Mouse (Mus musculus) induced T-regulatory cell, adult 2 months (primary cell): Measurements from ENCODE around the gene Plek.
"Not testable (repeated sequence)": the region's sequence is repeated elsewhere in the genome, so short reads cannot be mapped to it uniquely, and the experiment has no call there.

Experiments used
- DNase-seq: peaks from one replicate; pipeline ENCODE4 v3.0.0-alpha.2; 2012; ENCODE audit warnings: low read depth

Gene Plek

DNA sequence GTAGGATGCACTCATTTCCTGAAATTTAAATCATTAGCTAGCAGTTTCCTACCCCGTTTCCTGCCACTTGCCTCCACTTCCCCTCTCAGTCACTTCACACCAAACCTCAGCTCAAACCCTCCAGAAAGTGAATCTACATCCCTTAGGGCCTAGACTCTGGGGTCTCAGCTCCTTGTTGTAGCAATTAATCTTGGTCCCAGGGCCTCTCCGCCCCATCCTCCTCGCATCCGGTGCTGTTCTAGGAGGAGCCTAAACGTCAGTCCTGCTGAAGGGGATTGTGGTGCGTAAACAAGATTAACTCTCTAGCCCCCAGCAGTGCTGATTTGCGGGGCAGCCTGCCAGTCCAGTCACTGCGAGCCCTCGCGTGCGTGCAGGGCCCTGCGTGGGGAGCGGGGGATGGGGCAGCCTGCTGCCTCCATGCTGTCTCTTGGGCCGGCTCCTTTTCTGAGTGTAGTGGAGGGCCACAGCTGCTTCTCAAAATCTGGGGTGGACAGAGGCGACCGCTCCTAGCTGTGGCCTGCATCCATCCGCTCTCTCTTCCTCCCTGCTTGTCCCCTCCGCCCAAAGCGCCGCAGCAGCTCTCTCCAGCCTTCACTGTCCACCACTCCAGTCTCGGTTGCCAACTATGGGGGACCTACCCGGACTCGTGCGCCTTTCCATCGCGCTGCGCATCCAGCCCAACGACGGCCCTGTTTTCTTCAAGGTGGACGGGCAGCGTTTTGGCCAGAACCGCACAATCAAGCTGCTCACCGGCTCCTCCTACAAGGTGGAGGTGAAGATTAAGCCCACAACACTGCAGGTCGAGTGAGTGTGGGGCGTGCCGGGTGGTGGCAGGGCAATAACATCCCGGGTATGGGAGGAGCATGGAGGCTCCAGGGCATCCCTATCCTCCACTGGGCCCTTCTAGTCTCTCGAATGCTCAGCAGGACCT lies at the start of gene Plek, which contains the start of gene Cnrip1:
Gene Plek, minus strand, starts transcription at position 837 of the 931 bp plus-strand sequence.
Gene Cnrip1, plus strand, starts transcription at position 42 of the 931 bp plus-strand sequence.
- peak; percentile 16 for DNase-seq

DNA sequence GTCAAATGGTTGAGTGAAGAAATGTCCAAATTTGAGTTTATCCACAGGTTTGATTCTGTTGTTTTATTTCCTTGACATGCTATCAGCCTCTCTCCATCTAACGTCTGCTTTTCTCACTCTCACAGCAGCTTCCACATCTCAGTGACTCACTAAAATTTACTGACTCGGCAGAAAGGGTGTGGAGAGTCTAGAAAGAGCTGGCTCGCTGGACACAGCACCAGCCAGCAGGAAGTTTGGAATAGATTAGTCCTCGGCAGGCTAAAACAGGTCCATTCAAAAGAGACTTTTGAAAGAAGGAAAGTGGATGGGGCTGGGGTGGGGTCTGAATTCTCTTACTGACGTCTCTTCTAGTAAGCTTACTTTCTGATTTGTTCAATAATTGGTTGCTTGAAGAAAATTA lies 33.9 kb upstream of the Plek start:
- DNase-seq: no peak

- DNase-seq: no peak
Observed at GRCm38 (mm10) chr11:17083866-17084265, 31.7 kb upstream of the Plek start.

DNA sequence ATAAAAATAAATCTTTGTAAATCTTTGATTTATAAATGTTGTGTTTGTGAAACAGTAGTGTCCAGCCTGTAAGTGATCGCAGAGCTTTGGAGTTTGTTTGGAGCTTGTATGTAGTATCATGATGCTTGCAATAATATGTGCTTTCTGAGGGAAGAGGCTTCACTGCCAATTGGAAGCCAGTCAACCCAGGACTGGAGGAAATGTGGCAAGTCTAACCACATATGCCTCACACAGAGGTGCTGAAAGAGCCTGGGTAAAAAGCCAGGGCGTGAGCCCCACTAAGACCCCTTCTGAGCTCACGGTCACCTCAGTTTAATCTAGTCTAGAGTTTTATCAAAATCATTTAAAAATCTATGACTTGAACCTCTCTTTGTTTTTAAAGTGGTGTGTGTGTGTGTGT lies 31.3 kb upstream of the Plek start:
- no peak for DNase-seq

GRCm38 (mm10) chr11:17082953-17083352 lies 30.8 kb upstream of the Plek start:
- peak; percentile 2 for DNase-seq

DNA sequence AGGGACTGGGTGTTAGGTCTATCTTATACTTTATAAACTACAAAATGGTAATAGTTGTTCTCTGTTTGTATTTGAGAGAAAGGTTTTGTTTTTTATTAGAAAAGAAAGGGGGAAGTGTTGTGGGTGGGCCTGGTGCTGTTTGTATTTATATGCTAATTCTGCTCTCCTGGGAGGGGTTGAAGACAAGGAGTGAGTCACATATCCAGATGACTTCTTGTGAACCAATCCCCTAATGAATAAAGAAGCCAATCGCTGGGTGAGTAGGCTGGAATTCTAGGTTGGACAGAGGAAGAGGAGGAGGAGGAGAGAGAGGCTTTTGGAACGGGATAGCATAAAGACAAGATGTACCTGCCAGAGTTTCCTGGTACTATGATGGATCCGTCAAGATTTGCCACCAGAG lies 29.9 kb upstream of the Plek start:
- DNase-seq: no peak

DNA sequence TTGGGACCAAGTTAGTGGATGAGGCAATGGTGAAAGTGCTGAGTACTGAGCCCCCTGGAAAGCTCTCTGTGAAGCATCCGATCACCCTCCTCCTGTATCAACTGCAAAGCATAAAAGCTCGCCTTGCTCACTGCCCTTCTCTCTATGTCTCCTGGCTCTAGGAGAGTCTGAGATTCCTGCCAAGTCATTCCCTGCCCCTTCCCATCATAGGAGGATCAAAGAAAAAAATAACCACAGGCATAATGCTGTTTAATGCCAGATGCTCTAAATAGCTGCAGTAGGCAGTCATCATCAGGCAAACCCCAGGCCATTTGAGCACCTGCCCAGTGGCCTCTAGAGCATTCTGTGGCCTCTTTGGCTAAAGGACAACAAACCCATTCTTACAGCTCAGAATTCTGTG lies 23.5 kb upstream of the Plek start:
- no peak for DNase-seq

- DNase-seq: not testable (repeated sequence)
Observed at GRCm38 (mm10) chr11:17069360-17069759, 17.2 kb upstream of the Plek start.

GRCm38 (mm10) chr11:17052476-17053049 lies 382 bp upstream of the Plek start:
- DNase-seq: no peak

DNA sequence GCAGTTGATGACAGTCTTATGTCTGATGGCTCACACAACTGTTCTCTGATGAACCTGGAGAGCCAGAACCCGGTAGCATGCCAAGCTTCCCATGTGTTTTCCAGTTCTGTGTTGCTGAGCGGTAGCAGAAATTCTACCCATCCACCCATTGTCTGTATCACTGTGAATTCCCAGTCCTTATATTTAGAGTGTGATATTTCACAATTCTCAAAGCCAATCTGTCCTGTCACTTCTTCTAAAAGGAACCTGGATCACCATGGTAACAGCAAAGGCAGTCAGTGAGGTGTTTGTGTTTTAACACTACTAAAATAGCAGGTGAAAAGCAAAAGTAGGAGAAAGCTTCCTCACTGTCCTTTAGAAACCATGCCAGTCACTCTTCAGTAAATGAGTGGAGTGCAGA lies 6.4 kb downstream of the Plek start:
- DNase-seq: no peak

- no peak for DNase-seq
Observed at GRCm38 (mm10) chr11:17023984-17024383, 28.2 kb downstream of the Plek start.

DNA sequence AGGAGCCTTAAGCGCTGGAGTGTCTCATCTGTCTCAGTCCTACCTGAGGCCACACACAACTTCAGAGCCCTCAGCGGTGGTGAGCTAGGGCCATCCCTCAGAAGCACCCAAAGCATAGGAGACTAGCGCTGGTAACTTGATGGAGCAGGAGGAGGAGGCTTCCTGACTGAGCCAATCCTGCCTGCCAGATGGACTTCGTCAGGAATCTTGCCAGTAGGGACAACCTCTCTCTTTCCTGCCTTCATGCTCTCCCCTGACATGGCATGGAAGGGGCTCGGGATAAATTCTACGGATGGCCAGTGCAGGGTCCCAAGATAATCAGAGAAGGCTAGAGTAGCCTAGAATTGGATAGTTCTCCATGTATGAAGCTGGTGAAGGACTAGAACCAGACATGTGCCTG lies 29.0 kb downstream of the Plek start:
- no peak for DNase-seq

- DNase-seq: no peak
Observed at GRCm38 (mm10) chr11:17019328-17019727, 32.9 kb downstream of the Plek start.

DNA sequence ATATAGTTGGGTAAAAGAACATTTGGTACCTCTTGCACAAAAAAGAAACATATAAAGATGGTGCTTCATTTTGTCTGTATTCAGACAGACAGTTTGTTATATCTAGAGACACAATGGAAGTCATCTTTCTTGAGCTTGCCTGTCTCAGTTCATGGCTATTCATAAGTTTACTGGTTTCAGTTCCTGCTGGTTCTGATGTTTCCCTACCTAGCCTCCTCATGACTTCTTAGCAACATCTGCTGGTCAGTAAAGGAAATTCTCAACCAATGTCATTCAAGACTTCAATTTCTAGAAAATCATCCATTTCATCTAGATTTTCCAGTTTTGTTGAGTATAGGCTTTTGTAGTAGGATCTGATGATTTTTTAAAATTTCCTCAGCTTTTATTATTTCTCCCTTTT lies 39.2 kb downstream of the Plek start:
- DNase-seq: no peak

DNA sequence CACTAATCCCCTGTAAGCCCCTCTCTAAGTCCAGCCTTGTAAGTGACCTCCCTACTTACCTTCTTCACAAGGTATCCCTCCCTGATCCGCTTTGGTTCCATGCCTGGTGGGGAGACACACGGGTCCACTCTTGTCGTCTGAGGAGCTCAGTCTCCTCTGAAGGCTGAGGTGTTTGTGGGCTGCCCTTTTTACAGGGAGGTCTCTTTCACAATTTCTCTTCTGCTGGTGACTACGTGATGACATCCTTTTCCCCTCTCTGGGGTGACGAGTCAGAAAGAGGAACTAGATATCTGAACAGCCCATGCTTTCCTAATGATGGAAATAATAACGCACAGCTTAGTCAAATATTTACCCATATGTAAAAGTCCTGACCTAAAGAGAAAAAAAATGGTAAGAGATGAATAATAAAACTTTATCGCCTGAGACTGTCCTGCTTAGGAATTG lies 43.7 kb downstream of the Plek start:
- DNase-seq: peak; percentile 20

- DNase-seq: peak; percentile 3
Observed at GRCm38 (mm10) chr11:17007517-17008173, 44.5 kb downstream of the Plek start.

- not testable (repeated sequence) for DNase-seq
Observed at GRCm38 (mm10) chr11:17006526-17006925, 45.7 kb downstream of the Plek start.

DNA sequence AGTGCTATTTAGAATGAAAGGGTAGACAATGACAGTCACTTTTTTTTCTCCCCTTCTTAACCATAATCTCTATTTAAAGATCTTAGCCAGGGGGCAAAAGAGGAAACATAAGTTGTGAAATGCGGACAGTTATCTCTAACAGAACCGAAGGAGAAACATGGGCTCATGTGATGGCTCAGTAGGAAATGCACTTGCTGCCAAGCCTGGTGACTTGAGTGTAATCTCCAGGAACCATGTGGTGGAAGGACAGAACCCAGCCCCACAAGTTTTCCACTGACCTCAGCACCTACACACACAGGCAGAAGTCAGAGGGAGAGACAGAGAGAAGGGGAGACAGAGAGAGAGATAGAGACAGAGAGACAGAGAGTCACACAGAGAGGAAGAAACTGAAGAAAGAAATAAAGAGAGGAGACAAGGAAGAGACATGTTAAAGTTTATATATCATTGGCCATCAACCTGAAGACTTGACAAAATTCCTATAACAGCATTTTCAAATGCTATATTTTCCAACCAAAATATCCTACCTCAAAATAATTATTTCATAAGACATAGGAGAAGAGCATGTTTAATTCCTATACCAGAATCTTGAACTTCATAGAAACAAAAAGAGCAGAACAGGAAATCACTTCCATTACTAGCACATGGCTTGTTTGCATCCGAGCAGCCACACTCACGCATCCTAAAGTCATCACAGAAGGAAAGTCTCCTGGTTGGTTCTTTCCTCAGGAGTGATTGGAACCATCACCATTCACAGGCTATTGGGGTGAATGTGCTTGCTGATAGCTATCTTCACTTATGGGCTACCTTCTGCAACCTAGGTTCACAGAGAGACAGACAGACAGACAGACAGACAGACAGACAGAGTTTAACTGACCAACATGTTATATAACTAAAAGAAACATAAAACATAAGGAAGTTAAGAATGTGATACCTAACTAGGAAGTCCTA lies 47.0 kb downstream of the Plek start:
- no peak for DNase-seq

DNA sequence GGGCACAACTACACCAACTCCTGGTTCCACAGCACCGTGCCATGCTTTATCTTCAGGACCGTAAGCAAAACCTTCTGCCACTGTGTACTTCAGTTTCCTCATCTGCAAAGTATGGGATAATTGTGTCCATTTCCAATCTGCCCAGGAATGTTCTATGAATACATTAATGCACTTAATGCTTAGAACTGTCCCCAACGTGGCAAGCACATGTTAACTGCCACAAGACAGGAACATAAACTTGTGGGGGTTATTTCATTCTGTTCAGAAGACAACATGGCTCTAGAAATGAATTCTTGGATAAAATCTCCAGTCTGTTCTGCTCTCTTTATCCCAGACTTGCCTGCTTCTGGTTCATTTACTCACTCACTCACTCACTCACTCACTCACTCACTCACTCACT lies 48.4 kb downstream of the Plek start:
- DNase-seq: no peak

DNA sequence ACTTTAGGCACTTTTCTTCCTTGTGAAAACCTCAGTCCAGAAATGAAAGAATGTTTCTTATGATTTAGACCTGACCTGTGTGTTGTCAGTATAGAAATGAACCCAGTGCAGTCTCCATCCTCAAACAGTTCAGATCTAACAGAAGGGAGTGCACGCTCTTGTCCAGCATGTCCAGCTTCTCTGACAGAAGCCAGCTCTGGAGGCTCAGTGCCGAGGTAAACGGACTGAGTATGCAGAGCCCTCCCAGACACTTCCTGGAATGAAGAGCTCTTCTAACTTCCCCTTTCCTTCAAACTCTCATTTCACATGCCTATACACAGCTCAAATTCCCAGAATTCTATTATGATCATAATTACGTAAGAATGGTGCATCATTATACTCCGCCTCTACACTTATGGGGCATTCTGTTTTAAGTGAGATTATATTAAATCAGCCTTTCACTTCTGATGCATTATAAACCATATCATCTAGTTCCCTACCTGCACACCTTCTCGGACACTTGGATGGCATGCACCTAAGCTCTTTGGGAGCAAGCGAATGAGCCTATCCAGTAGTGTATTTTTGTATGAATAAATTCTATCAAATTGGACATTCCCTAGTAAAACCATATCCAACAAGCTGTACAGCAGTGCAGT lies 49.3 kb downstream of the Plek start:
- DNase-seq: no peak
